Mouse (Mus musculus): ENCODE results near the gene Arhgap23. TPM values are rescaled to one million over a fixed set of nuclear protein-coding genes. Genes with fewer than 3 reads are reported as not detected.

The Arhgap23 gene
- polyA plus RNA-seq, 1 experiment from 2014 or later = 7.0 TPM

- Histone ChIP-seq H3K4me2 (replicated peaks; ENCODE audit: low read depth, low read length) (peak overlapping the region; percentile 34), H3K9me3 (ENCODE audit: low read length) (no peaks in the 10 kb centered on the region), H3K4me1 (ENCODE audit: insufficient read depth, low read depth, low read length) (peaks cover 10% of the 10 kb centered on the region; the same call in 1 of the 2 replicates), H3K4me3 (ENCODE audit: low read depth, low read length) (0 out of 2 replicates have a peak overlapping the region, but pooled peaks have one; percentile 10), H3K9ac (replicated peaks; ENCODE audit: low read depth) (no peak overlapping the region), H3K27me3 (replicated peaks; ENCODE audit: insufficient read depth, low read length) (peaks cover 61% of the 10 kb centered on the region), H3K27ac (ENCODE audit: low read length) (no peak overlapping the region), H3K36me3 (ENCODE audit: insufficient read depth, low read length) (no peaks in the 10 kb centered on the region)
- no peak for TF ChIP-seq EP300 (IDR thresholded peaks at IDR 0.05)
- peak; percentile 41 for TF ChIP-seq CTCF (IDR thresholded peaks at IDR 0.05)
- 1% methylated on average over 35 of the region's 36 CpGs for WGBS
- ATAC-seq (no peak), DNase-seq (ENCODE audit: low spot score) (peak; percentile 32)
Measured at GRCm38 (mm10) chr11:97536835-97537579, 121.7 kb downstream of the Arhgap23 start.

DNA sequence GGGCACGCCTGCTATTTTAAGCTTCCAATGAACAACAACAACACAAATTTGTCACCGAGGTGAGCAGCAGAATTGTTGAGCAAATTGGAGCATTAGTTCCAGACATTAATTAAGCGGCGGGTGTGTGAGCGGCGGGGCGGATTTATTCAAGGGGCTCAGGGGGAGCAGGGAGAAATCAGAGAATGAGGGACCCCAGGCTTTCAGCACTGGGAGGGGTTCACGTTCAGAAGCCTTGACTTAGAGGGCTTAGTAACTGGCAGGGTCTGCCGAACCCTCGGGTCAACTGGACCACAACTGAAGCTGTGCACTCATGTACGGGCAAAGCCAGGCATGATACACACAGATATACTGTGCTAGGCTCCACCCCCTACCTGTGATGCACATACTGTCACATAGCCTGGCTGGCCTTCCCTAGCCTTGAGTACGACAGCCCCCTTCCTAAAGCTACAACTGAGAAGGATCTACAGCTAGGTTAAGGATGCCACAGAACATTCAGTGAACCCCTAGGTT, 122.3 kb downstream of the Arhgap23 start:
- no peak overlapping the region for H3K27ac ChIP-seq (ENCODE audit: low read length)
- H3K4me1 ChIP-seq (ENCODE audit: insufficient read depth, low read depth, low read length) = peaks cover 9% of the 10 kb centered on the region; the same call in 1 of the 2 replicates
- peaks cover 54% of the 10 kb centered on the region for H3K27me3 ChIP-seq (replicated peaks; ENCODE audit: insufficient read depth, low read length)
- H3K9ac ChIP-seq (replicated peaks; ENCODE audit: low read depth) = no peak overlapping the region
- ATAC-seq (no peak), DNase-seq (ENCODE audit: low spot score) (no peak)
- H3K4me3 ChIP-seq (ENCODE audit: low read depth, low read length) = no peak overlapping the region
- TF ChIP-seq EP300 (IDR thresholded peaks at IDR 0.05) (no peak), CTCF (IDR thresholded peaks at IDR 0.05) (no peak)
- no peaks in the 10 kb centered on the region for H3K36me3 ChIP-seq (ENCODE audit: insufficient read depth, low read length)
- no peaks in the 10 kb centered on the region for H3K9me3 ChIP-seq (ENCODE audit: low read length)
- WGBS = 42% methylated on average over 12 of the region's 12 CpGs
- H3K4me2 ChIP-seq (replicated peaks; ENCODE audit: low read depth, low read length) = 0 out of 2 replicates have a peak overlapping the region, but pooled peaks have one; percentile 34

- H3K36me3 ChIP-seq (ENCODE audit: insufficient read depth, low read length) = no peaks in the 10 kb centered on the region
- no peaks in the 10 kb centered on the region for H3K9me3 ChIP-seq (ENCODE audit: low read length)
- no peak for ATAC-seq
- no peak overlapping the region for H3K27ac ChIP-seq (ENCODE audit: low read length)
- H3K27me3 ChIP-seq (replicated peaks; ENCODE audit: insufficient read depth, low read length) = peaks cover 36% of the 10 kb centered on the region
- TF ChIP-seq EP300 (IDR thresholded peaks at IDR 0.05) (no peak), CTCF (IDR thresholded peaks at IDR 0.05) (no peak)
- H3K4me3 ChIP-seq (ENCODE audit: low read depth, low read length) = no peak overlapping the region
- 67% methylated on average over 5 of the region's 5 CpGs for WGBS
- no peak overlapping the region for H3K4me2 ChIP-seq (replicated peaks; ENCODE audit: low read depth, low read length)
- no peak overlapping the region for H3K9ac ChIP-seq (replicated peaks; ENCODE audit: low read depth)
- peaks cover 9% of the 10 kb centered on the region; the same call in 1 of the 2 replicates for H3K4me1 ChIP-seq (ENCODE audit: insufficient read depth, low read depth, low read length)
- DNase-seq (ENCODE audit: low spot score) = no peak
Measured at GRCm38 (mm10) chr11:97539622-97540021, 124.3 kb downstream of the Arhgap23 start.

- ATAC-seq = no peak
- TF ChIP-seq EP300 (IDR thresholded peaks at IDR 0.05) (no peak), CTCF (IDR thresholded peaks at IDR 0.05) (no peak)
- WGBS = 48% methylated on average over 3 of the region's 3 CpGs
Measured at GRCm38 (mm10) chr11:97540136-97540535, 124.8 kb downstream of the Arhgap23 start.

DNA sequence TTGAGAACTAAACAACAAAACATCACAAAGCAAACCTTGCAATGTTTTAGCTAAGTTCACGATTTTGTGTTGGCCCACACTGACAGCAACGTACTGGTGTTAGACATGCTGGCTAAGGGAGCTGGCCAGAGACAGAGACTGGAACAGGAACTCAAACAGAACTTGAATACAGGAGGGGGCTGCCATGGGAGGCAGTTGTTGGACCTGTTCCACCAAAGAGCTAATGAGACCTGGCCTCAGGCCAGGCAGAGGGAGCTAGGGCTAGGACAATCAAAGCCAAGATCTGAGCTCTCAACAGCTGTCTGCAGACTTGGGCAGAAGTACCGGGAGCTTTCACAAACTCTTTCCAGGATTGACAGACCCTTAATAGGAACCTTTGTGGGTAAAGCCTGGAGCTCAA, 125.3 kb downstream of the Arhgap23 start:
- Histone ChIP-seq H3K4me3 (ENCODE audit: low read depth, low read length) (no peak overlapping the region), H3K4me2 (replicated peaks; ENCODE audit: low read depth, low read length) (no peak overlapping the region), H3K27ac (ENCODE audit: low read length) (no peak overlapping the region), H3K36me3 (ENCODE audit: insufficient read depth, low read length) (no peaks in the 10 kb centered on the region), H3K4me1 (ENCODE audit: insufficient read depth, low read depth, low read length) (peaks cover 4% of the 10 kb centered on the region; the same call in 1 of the 2 replicates), H3K27me3 (replicated peaks; ENCODE audit: insufficient read depth, low read length) (peaks cover 37% of the 10 kb centered on the region), H3K9me3 (ENCODE audit: low read length) (no peaks in the 10 kb centered on the region), H3K9ac (replicated peaks; ENCODE audit: low read depth) (no peak overlapping the region)
- TF ChIP-seq EP300 (IDR thresholded peaks at IDR 0.05) (no peak), CTCF (IDR thresholded peaks at IDR 0.05) (no peak)
- WGBS = 6% methylated on average over 3 of the region's 3 CpGs
- DNase-seq (ENCODE audit: low spot score) (peak; percentile 52), ATAC-seq (peak; percentile 32; the same call in 1 of the 2 replicates)

More at GRCm38 (mm10) chr11:97540136-97540535, 124.8 kb downstream of the Arhgap23 start:
- Histone ChIP-seq H3K9me3 (ENCODE audit: low read length) (no peaks in the 10 kb centered on the region), H3K4me1 (ENCODE audit: insufficient read depth, low read depth, low read length) (peaks cover 4% of the 10 kb centered on the region; the same call in 1 of the 2 replicates), H3K27ac (ENCODE audit: low read length) (no peak overlapping the region), H3K4me2 (replicated peaks; ENCODE audit: low read depth, low read length) (no peak overlapping the region), H3K9ac (replicated peaks; ENCODE audit: low read depth) (no peak overlapping the region), H3K27me3 (replicated peaks; ENCODE audit: insufficient read depth, low read length) (peaks cover 37% of the 10 kb centered on the region), H3K36me3 (ENCODE audit: insufficient read depth, low read length) (no peaks in the 10 kb centered on the region), H3K4me3 (ENCODE audit: low read depth, low read length) (no peak overlapping the region)
- DNase-seq (ENCODE audit: low spot score) = no peak
